Mouse (Mus musculus) embryonic facial prominence, embryonic 10.5 days (tissue): ENCODE measurements around the gene Klhdc8b. TPM values are rescaled to one million over a fixed set of nuclear protein-coding genes. Genes with fewer than 3 reads are reported as not detected.

ENCODE experiments used
- DNase-seq: peaks from one replicate; pipeline ENCODE4 v3.0.0-alpha.2; 2017; ENCODE audit warnings: low spot score
- H3K27ac ChIP-seq: fragments of 300-500 bp; sonication (generic); replicated peaks from 2 replicates; pipeline ENCODE4 v1.5.1; 2016; ENCODE audit warnings: mild to moderate bottlenecking
- H3K27me3 ChIP-seq: fragments of 300-500 bp; sonication (generic); replicated peaks from 2 replicates; pipeline ENCODE4 v1.6.1; 2016; ENCODE audit warnings: low read depth, mild to moderate bottlenecking; ENCODE audit not compliant: poor library complexity, severe bottlenecking
- H3K36me3 ChIP-seq: fragments of 300-500 bp; sonication (generic); replicated peaks from 2 replicates; pipeline ENCODE4 v1.6.1; 2016; ENCODE audit warnings: mild to moderate bottlenecking, moderate library complexity
- H3K4me1 ChIP-seq: fragments of 300-500 bp; sonication (generic); 2 replicates; pipeline ENCODE4 v1.6.1; 2016
- H3K4me3 ChIP-seq: fragments of 300-500 bp; sonication (generic); 2 replicates; pipeline ENCODE4 v1.5.1; 2016; ENCODE audit warnings: mild to moderate bottlenecking, moderate library complexity
- H3K9me3 ChIP-seq: fragments of 300-500 bp; sonication (generic); 2 replicates; pipeline ENCODE4 v1.6.1; 2016; ENCODE audit warnings: mild to moderate bottlenecking
- WGBS: fragments of 180-500 bp; shearing (Covaris S2); methylation state at CpG from one replicate; pipeline ENCODE4 v1.1.7; 2016; 5-methylcytosine and 5-hydroxymethylcytosine counted together
- polyA plus RNA-seq: library from polyadenylated mRNA; unstranded; fragments of >200 nt; fragmentation: Nextera tagmentation; extraction: Ambion mirVana; gene quantifications from 2 replicates; pipeline ENCODE4 v1.2.1, GENCODE M21; 2016

Gene Klhdc8b
- 21.6 and 24.2 TPM in 2 replicates for polyA plus RNA-seq

DNA sequence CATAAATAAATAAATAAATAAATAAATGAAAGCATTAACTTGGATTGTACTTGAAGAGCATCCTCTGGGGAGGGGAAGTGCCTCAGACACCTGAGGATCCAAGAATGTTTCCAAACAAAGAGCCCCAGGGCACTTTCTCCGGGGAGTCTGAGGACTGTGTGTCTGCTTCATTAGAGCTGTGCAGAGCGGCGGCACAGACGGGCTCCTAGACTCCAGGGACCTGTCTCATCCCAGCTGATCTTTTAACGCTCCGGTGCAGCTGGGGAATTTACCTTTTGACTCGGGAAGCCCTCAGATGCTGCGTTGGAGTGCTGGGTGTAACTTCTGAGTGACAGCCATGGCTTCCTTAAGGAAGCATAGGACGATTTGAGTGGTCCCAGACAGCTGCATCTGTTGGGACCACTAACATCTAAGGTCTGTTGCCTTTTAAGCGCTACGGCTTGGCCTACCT is at the start of gene Klhdc8b:
Gene Klhdc8b (minus strand): TSS at position 401 of the 451 bp plus-strand sequence.
- Histone ChIP-seq H3K4me1 (peaks cover 21% of the 10 kb centered on the region), H3K9me3 (no peaks in the 10 kb centered on the region)
- 23% methylated on average over 11 of the region's 11 CpGs for WGBS

DNA sequence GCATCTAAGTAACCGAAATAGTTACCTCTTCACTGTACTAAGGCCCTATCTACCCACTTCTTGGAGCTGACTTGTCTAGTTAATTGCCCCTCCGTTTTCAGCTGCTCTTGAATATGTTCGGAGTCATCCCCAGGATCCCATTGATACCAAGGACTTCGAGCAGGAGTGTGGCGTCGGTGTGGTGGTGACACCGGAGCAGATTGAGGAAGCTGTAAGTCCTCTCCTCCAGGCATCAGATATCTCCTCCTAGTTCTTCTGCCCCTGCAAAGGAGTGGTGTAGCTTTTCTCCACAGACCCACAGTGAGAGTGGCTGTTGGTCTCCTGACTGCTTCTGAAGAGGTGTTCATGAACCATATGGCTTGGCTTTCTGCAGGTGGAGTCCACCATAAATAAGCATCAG is 47.4 kb upstream of the Klhdc8b start:
- peaks cover 19% of the 10 kb centered on the region for H3K4me1 ChIP-seq
- H3K36me3 ChIP-seq = peaks cover 50% of the 10 kb centered on the region
- peak overlapping the region; percentile 93 for H3K4me3 ChIP-seq
- DNase-seq = no peak
- no peaks in the 10 kb centered on the region for H3K27me3 ChIP-seq
- H3K27ac ChIP-seq = no peak overlapping the region
- no peaks in the 10 kb centered on the region for H3K9me3 ChIP-seq
- WGBS = 87% methylated on average over 7 of the region's 7 CpGs

More for the DNA sequence above, at the start of gene Klhdc8b:
- peak; percentile 49 for DNase-seq
- Histone ChIP-seq H3K36me3 (peaks cover 42% of the 10 kb centered on the region), H3K4me3 (peak within 1 kb of the TSS; percentile 83), H3K27ac (peak within 1 kb of the TSS; percentile 95), H3K27me3 (no peaks in the 10 kb centered on the region)

DNA sequence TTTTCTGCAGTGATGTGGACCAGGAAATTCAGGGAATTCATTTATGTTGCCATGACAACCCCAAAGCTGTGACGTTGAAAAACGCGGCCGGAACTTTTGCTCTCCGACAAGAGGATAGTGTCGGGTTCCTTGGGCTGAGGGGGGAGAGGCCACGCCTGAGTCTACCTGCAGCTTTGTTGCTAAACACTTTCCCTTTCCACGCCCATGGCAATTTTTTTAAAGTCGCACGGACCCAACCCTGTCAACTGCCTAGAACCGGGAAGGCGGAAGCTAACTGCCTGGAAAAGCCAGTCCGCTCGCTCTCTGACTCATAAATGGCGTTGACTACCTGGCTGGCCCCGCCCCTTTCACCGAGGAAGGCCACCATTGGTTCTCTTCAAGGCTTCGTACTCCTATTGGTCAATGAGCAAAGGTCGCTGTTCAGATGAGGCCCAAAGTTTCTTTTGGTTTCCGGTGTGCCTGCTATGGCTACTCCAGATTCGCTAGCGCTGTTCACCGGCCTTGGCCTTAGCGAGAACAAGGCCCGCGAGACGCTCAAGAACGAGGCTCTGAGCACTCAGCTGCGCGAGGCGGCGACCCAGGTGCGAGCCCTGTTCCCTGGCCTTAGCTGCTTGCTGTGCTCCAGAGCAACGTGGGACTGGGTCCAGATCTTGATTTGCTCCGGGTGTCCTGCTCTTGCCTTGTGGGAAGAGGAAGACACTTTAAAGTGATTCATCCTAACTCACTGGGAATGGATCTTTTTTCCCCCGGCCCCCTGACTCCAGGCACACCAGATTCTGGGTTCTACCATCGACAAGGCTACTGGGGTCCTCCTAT is 46.4 kb upstream of the Klhdc8b start, which contains the start of gene Qars:
Gene Qars (plus strand): TSS at position 88 of the 816 bp plus-strand sequence.
- under 1% methylated on average over 37 of the region's 37 CpGs for WGBS
- H3K27ac ChIP-seq = peak within 1 kb of the TSS; percentile 87
- H3K4me1 ChIP-seq = peaks cover 19% of the 10 kb centered on the region
- no peaks in the 10 kb centered on the region for H3K9me3 ChIP-seq
- peak within 1 kb of the TSS; percentile 93 for H3K4me3 ChIP-seq
- H3K36me3 ChIP-seq = peaks cover 50% of the 10 kb centered on the region
- H3K27me3 ChIP-seq = no peaks in the 10 kb centered on the region
- peak; percentile 95 for DNase-seq

DNA sequence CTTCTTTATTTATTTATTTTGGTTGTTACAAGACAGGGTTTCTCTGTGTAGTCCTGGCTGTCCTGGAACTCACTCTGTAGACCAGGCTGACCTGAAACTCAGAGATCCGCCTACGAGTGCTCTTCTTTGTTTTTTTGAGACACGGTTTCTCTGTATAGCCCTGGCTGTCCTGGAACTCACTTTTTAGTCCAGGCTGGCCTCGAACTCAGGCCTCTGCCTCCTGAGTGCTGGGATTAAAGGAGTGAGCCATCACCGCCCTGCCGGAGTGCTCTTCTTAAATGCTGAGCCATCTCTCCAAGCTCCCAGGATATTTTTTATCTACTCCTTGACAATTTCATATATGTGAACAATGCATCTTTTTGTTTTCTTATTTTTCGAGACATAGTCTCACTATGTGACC is 45.5 kb upstream of the Klhdc8b start:
- no peaks in the 10 kb centered on the region for H3K9me3 ChIP-seq
- peaks cover 50% of the 10 kb centered on the region for H3K36me3 ChIP-seq
- H3K27ac ChIP-seq = no peak overlapping the region
- peak overlapping the region; percentile 93 for H3K4me3 ChIP-seq
- WGBS = 87% methylated on average over 7 of the region's 7 CpGs
- no peak for DNase-seq
- H3K4me1 ChIP-seq = peaks cover 19% of the 10 kb centered on the region
- H3K27me3 ChIP-seq = no peaks in the 10 kb centered on the region

DNA sequence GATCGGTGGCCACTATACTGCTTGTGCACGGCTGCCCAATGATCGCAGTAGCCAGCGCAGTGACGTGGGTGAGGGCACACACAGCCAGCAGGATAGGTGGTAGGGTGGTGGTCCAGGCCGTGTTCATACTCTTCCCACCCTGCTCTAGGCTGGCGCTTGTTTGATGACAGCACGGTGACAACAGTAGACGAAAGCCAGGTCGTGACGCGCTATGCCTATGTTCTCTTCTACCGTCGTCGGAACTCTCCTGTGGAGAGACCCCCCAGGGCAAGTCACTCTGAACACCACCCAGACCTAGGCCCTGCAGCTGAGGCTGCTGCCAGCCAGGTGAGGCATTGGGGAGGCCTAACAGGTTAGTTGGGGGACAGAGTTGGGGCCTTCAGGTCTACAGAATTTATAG is 38.6 kb upstream of the Klhdc8b start:
- no peak for DNase-seq
- Histone ChIP-seq H3K9me3 (no peaks in the 10 kb centered on the region), H3K36me3 (peaks cover 89% of the 10 kb centered on the region), H3K27ac (no peak overlapping the region), H3K27me3 (no peaks in the 10 kb centered on the region), H3K4me1 (no peaks in the 10 kb centered on the region), H3K4me3 (no peak overlapping the region)
- 96% methylated on average over 15 of the region's 15 CpGs for WGBS

DNA sequence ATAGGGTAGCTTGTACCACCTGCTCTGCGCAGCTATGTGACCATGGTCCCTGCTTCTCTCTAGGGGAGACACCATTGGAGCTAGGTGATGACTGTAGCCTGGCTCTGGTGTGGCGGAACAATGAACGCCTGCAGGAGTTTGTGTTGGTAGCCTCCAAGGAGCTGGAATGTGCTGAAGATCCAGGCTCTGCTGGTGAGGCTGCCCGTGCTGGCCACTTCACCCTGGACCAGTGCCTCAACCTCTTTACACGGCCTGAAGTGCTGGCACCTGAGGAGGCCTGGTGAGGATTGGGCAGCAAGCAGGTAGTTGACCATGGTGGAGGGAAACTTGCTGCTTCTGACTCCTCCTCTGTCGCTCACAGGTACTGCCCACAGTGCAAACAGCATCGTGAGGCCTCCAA is 37.9 kb upstream of the Klhdc8b start:
- no peak for DNase-seq
- H3K36me3 ChIP-seq = peaks cover 96% of the 10 kb centered on the region
- no peaks in the 10 kb centered on the region for H3K9me3 ChIP-seq
- H3K27me3 ChIP-seq = no peaks in the 10 kb centered on the region
- H3K4me1 ChIP-seq = no peaks in the 10 kb centered on the region
- H3K27ac ChIP-seq = no peak overlapping the region
- WGBS = 96% methylated on average over 7 of the region's 7 CpGs
- no peak overlapping the region for H3K4me3 ChIP-seq

DNA sequence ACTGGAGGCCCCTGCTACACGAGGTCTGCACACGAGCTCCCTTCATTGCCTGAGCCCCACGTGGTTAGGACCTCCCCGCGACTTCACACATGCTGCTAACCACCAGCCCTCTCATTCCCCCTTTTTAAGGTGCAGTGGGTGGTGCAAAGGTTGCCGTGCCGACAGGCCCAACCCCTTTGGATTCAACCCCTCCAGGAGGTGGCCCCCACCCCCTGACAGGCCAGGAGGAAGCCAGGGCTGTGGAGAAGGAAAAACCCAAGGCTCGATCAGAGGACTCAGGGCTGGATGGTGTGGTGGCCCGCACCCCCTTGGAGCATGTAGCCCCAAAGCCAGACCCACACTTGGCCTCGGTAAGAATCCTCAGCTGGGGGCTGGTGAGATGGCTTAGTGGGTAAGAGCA is 33.5 kb upstream of the Klhdc8b start:
- Histone ChIP-seq H3K27ac (no peak overlapping the region), H3K4me3 (no peak overlapping the region), H3K4me1 (peaks cover 21% of the 10 kb centered on the region), H3K36me3 (peaks cover 85% of the 10 kb centered on the region), H3K9me3 (no peaks in the 10 kb centered on the region), H3K27me3 (no peaks in the 10 kb centered on the region)
- DNase-seq = no peak
- WGBS = 91% methylated on average over 10 of the region's 10 CpGs

DNA sequence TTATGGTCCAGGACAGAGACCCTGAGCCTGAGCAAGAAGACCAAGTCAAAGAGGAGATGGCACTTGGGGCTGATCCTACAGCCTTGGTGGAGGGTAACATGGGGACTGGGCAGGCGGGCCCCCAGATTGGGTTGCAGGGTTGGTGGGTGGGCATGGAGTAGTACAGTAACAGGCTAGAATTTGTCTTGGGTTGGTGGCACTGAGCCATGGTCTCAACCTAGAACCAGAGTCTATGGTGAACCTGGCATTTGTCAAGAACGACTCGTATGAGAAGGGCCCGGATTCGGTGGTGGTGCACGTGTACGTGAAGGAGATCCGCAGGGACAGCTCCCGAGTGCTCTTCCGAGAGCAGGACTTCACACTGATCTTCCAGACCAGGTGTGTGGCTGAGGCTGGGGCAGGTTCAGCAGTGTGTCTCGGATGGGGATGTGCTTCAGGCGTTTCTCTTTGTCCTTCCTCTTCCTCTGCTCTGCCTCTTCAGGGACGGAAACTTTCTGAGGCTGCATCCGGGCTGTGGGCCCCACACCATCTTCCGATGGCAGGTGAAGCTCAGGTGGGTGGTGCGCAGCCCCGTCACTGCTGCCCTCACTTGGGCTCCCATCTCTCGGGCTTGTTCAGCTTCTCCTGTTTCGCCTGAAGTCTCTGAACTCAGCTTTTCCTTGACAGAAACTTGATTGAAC is 32.9 kb upstream of the Klhdc8b start:
- 94% methylated on average over 19 of the region's 19 CpGs for whole genome bisulfite sequencing
- Histone ChIP-seq H3K27me3 (no peaks in the 10 kb centered on the region), H3K36me3 (peaks cover 85% of the 10 kb centered on the region)

DNA sequence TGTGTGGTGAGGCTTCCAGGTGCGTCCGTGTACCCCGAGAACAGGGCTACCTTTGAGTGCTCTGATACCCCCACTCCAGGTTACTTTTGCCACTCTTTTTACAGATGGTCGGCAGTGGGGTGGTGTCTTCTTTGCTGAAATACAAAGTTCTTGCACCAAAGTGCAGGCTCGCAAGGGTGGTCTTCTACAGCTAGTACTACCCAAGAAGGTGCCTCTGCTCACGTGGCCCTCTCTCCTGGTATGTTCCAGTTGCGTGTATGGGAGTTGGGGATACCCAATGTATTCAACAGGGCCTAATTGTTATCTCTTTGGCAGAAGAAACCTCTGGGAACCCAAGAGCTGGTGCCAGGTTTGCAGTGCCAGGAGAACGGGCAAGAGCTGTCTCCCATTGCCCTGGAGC is 31.9 kb upstream of the Klhdc8b start:
- Histone ChIP-seq H3K27ac (no peak overlapping the region), H3K4me3 (peak overlapping the region; percentile 6; the same call in 1 of the 2 replicates), H3K9me3 (no peaks in the 10 kb centered on the region), H3K27me3 (no peaks in the 10 kb centered on the region), H3K36me3 (peaks cover 85% of the 10 kb centered on the region), H3K4me1 (peaks cover 25% of the 10 kb centered on the region)
- 94% methylated on average over 8 of the region's 8 CpGs for WGBS
- DNase-seq = no peak

More for the DNA sequence above, 32.9 kb upstream of the Klhdc8b start:
- no peak overlapping the region for H3K4me3 ChIP-seq
- no peaks in the 10 kb centered on the region for H3K9me3 ChIP-seq
- peaks cover 25% of the 10 kb centered on the region for H3K4me1 ChIP-seq
- DNase-seq = no peak
- H3K27ac ChIP-seq = no peak overlapping the region

DNA sequence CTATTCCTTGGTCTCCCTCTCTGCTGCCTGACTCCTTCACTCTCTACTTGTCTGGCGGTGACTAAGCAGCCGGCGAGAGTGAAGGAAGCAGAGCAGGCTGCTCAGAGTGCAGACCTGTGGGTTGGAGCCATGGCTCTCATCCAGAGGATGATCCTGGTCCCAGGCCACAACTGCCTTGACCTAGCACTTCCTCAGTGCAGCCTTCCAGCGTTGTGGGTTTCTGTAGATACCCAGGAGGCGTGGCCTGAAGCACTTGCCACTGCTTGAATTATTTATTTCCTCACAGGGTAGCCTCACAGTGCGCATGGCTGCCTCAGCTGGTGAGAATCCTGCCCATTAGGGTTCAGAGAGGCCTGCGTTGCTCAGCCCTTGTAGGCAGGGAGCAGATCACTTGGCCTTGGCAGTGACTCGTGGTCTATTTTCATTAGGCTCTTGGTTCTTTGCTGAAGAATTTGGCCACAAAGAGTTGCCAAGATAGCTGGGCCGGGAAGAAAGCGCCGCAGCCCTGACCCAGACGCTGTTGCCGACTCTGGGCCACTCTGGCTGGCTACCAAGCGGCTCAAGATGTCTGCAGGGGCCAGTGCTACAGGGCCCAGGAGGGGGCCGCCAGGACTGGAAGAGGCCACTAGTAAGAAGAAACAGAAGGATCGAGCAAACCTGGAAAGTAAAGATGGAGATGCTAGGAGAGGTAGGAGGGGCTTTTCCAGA is 30.8 kb upstream of the Klhdc8b start:
- no peaks in the 10 kb centered on the region for H3K27me3 ChIP-seq
- peaks cover 25% of the 10 kb centered on the region for H3K4me1 ChIP-seq
- no peak for DNase-seq
- 90% methylated on average over 16 of the region's 16 CpGs for WGBS
- H3K36me3 ChIP-seq = peaks cover 85% of the 10 kb centered on the region
- H3K9me3 ChIP-seq = no peaks in the 10 kb centered on the region
- peak overlapping the region; percentile 76 for H3K4me3 ChIP-seq
- no peak overlapping the region for H3K27ac ChIP-seq

DNA sequence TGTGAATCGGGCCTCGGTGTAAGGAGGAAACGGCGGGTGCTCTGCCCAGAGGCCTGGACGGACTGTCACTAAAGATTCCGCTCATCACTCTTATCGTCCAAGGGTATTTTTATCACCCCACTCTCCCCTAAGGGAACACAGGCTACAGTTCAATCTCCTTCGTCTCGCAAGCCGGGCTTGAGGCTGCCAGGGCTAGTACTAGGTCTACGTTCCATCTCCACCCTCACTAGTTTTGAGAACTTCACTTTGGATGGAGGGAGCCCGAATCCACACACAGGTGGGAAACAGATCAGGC is 29.9 kb upstream of the Klhdc8b start:
- no peaks in the 10 kb centered on the region for H3K27me3 ChIP-seq
- peaks cover 85% of the 10 kb centered on the region for H3K36me3 ChIP-seq
- H3K4me3 ChIP-seq = peak overlapping the region; percentile 76
- 15% methylated on average over 12 of the region's 12 CpGs for WGBS
- H3K9me3 ChIP-seq = no peaks in the 10 kb centered on the region
- peak overlapping the region; percentile 88 for H3K27ac ChIP-seq
- peaks cover 25% of the 10 kb centered on the region for H3K4me1 ChIP-seq
- DNase-seq = no peak

DNA sequence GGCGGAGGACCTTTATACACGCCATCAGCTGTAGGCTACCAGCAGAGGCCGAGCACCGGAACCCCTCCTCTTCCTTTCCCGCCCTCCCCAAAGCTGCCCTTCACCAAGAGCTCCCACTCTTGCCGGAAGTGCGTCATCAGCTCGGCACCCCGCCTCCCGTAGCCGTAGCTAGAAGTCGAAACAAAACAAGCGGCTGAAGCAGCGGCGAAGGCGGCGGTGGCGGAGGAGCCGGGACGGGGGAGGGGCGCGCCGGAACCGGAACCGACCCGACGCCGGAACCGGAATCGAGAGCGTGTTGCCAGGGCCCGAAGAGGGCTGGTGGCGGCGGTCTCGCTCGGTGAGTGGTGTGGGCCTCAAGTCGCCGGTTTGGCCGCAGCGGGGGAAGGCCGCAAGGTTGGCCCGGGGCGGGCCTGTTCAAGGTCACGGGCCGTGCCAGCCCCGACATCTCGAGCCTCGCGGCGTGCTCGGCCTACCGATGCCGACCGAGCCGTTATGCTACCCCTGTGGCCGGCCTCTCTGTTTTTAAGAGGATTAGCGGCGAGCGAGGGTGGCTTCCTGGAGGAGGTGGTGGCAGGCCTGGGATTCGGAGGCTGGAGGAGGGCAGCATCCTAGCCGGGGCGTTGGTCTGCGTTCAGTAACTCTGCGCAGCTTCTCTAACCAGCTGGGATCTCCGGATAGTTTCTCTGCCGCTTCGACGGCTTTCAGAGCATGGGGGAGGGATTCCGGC is 29.3 kb upstream of the Klhdc8b start, which contains the start of gene Usp19:
Gene Usp19 (plus strand): TSS at position 44 of the 727 bp plus-strand sequence.
- Histone ChIP-seq H3K4me1 (peaks cover 25% of the 10 kb centered on the region), H3K9me3 (no peaks in the 10 kb centered on the region), H3K27ac (peak within 1 kb of the TSS; percentile 88), H3K36me3 (peaks cover 85% of the 10 kb centered on the region), H3K4me3 (peak within 1 kb of the TSS; percentile 76), H3K27me3 (no peaks in the 10 kb centered on the region)
- peak; percentile 97 for DNase-seq
- under 1% methylated on average over 69 of the region's 69 CpGs for WGBS
